Mouse (Mus musculus) C2C12 (cell line): ENCODE data around the gene Ptprn2. TPM values are rescaled to one million over a fixed set of nuclear protein-coding genes. Genes with fewer than 3 reads are reported as not detected.

Experiments
- H3K27me3 ChIP-seq: one replicate; pipeline ENCODE4 v1.6.1; 2011; ENCODE audit not compliant: control insufficient read depth, insufficient read depth, insufficient read length
- H3K36me3 ChIP-seq: one replicate; pipeline ENCODE4 v1.6.1; 2011; ENCODE audit not compliant: control insufficient read depth, insufficient read depth
- H3K4me3 ChIP-seq: one replicate; pipeline ENCODE4 v1.5.1; 2011; ENCODE audit warnings: mild to moderate bottlenecking, control low read depth; ENCODE audit not compliant: poor library complexity, insufficient read depth, severe bottlenecking
- H3K79me2 ChIP-seq: one replicate; pipeline ENCODE4 v1.6.1; 2011; ENCODE audit not compliant: control insufficient read depth, insufficient read depth
- H3K79me3 ChIP-seq: one replicate; pipeline ENCODE4 v1.6.1; 2011; ENCODE audit warnings: low read depth, control low read depth
- H3ac ChIP-seq: one replicate; pipeline ENCODE3; 2011; ENCODE audit warnings: low read depth; ENCODE audit not compliant: control insufficient read depth, insufficient read length
- CEBPB ChIP-seq: IDR thresholded peaks from one replicate; pipeline ENCODE4 v1.6.1; 2011; ENCODE audit warnings: low read depth, mild to moderate bottlenecking, control low read depth, moderate library complexity
- CTCF ChIP-seq: IDR thresholded peaks from one replicate; pipeline ENCODE4 v1.5.1; 2011; ENCODE audit not compliant: control insufficient read depth, insufficient read depth, insufficient read length
- FOSL1 ChIP-seq: IDR thresholded peaks from one replicate; pipeline ENCODE4 v1.8.0; 2011; ENCODE audit warnings: mild to moderate bottlenecking, low read length; ENCODE audit not compliant: poor library complexity, insufficient read depth, severe bottlenecking
- MAX ChIP-seq: IDR thresholded peaks from one replicate; pipeline ENCODE4 v1.6.1; 2011; ENCODE audit warnings: mild to moderate bottlenecking, control low read depth
- MYOD1 ChIP-seq: IDR thresholded peaks from one replicate; pipeline ENCODE4 v1.6.1; 2011; ENCODE audit warnings: low read depth; ENCODE audit not compliant: control insufficient read depth, insufficient read length
- MYOG ChIP-seq: IDR thresholded peaks from one replicate; pipeline ENCODE4 v1.6.1; 2011; ENCODE audit not compliant: control insufficient read depth, insufficient read length; ENCODE audit errors: extremely low read depth
- USF1 ChIP-seq: IDR thresholded peaks from one replicate; pipeline ENCODE4 v1.6.1; 2011; ENCODE audit warnings: low read depth, mild to moderate bottlenecking, control low read depth, moderate library complexity
- polyA plus RNA-seq: library from polyadenylated mRNA; unstranded; fragments of >200 nt; fragmentation: generic; extraction: Trizol; gene quantifications from one replicate; pipeline ENCODE4 v1.2.1, GENCODE M21; 2012; ENCODE audit warnings: missing spikeins

Ptprn2 gene
- polyA plus RNA-seq, 1 experiment = 0.41 TPM

DNA sequence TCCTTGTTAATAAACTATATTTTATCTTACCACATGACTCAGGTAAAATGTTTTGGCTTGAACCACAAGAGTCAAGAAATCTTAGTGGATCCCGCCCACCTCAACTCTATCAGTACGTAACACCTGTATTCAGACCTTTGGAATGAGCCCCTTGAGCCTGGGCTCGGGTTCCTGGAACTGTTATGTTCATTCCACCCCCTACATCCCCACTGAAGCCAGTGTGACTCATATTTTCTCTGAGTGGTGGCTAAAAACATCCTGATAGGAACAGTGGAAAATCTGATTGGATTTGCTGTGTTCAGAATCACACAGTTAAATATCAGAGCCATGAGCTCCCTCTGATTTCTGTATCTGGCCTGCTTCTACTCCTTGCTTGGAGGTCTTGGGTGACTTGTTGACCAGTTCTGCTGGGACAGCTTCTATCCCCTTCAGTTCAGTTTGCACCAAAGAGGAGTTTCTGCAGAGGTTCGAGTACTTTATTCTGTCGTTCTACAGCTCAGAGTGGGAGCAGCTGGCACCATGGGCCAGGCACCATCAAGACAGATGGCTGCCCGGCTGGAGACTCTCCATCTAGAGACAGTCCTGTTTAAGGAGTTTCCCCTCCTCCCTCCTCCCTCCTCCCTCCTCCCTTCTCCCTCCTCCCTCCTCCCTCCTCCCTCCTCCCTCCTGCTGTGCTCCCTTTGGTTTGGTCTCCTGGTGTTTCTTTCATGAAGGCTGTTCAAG lies 137.3 kb downstream of the Ptprn2 start:
- H3K79me2 ChIP-seq = no peaks in the 10 kb centered on the region
- H3ac ChIP-seq = no peak overlapping the region
- TF ChIP-seq CEBPB (no peak), CTCF (no peak), USF1 (no peak), MAX (no peak), MYOD1 (no peak), MYOG (no peak), FOSL1 (no peak)
- H3K36me3 ChIP-seq = no peaks in the 10 kb centered on the region
- no peaks in the 10 kb centered on the region for H3K79me3 ChIP-seq
- peaks cover 5% of the 10 kb centered on the region for H3K27me3 ChIP-seq
- H3K4me3 ChIP-seq = no peak overlapping the region

DNA sequence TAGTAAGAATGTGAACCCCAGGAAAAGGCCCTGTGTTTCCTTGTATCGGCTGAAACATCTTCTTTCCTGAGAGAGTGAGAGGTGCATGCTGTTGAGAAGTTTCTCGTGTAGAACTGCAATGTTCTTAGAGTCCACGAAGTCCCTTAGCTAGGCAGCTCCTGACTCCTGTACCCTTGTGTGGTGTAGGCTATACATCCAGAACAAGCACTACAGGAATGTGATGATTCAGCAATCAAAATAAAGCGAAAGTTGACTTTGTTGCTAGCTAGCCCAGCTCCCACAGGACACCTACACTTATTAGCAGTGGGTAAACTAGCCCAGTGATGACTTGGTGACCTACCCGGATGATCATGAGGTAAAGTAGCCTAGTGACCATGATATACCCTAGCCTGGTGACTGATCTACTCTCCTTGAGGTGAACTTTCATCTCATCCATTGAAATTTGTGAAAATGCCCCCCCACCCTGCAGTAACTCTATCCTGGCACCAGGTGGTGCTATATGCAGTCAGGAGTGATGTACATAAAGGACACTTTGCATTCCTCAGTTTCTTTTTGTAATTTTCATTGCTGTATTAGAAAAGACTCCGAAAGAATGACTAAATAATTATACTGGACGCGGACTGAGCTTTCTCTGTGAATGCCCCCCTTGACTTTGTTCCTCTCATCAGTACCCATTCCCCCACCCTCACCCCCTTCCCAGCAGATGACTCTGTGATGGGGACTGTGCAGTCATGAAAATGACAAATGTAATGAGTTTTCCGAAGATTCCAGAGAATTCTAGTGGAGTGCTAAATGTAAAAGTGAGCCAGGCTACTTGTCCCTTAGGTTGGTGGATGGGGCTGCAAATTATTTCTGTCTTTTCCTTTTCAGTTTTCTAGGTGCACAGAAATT lies 140.1 kb downstream of the Ptprn2 start:
- H3ac ChIP-seq = no peak overlapping the region
- no peaks in the 10 kb centered on the region for H3K79me2 ChIP-seq
- H3K36me3 ChIP-seq = no peaks in the 10 kb centered on the region
- H3K79me3 ChIP-seq = no peaks in the 10 kb centered on the region
- H3K27me3 ChIP-seq = peaks cover 5% of the 10 kb centered on the region
- TF ChIP-seq MYOD1 (no peak), MAX (no peak), FOSL1 (no peak), USF1 (no peak), CEBPB (no peak), CTCF (no peak), MYOG (no peak)
- H3K4me3 ChIP-seq = no peak overlapping the region

DNA sequence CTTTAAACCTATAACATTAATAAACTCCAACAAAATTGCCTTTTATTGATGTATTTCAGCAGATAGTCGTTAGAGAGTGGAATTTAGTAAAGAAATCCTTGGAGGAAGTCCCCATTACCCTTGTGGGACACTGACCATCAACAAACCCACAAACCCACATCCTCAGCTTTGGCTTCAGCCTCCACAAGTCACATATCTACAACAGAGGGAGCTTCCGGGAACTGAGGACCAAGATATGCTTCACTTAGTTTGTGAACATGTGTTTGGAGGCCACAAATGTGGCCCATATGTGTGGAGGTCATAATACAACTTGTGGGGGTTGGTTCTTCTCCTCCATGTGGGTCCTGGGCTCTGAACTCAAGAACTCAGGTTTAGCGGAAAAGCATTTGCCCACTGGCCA lies 143.5 kb downstream of the Ptprn2 start:
- Histone ChIP-seq H3K79me2 (no peaks in the 10 kb centered on the region), H3K36me3 (no peaks in the 10 kb centered on the region), H3ac (no peak overlapping the region), H3K79me3 (no peaks in the 10 kb centered on the region), H3K27me3 (peaks cover 2% of the 10 kb centered on the region), H3K4me3 (no peak overlapping the region)
- TF ChIP-seq USF1 (no peak), CEBPB (no peak), FOSL1 (no peak), MYOD1 (no peak), MAX (no peak), CTCF (no peak), MYOG (no peak)

DNA sequence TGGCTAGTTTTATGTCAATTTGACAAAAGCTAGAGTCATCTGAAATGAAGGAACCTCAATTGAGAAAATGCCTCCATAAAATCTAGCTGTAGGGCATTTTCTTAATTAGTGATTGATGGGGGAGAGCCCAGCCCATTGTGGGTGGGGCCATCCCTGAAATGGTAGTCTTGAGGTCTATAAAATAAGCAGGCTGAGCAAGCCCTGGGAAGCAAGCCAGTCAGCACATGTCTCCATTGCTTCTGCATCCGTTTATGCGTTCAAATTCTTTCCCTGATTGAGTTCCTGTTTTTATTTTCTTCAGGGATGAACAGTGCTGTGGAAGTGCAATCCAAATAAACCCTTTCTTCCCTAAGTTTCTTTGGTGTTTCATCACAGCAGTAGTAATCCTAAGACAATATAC lies 152.0 kb downstream of the Ptprn2 start:
- H3ac ChIP-seq = no peak overlapping the region
- no peaks in the 10 kb centered on the region for H3K79me2 ChIP-seq
- H3K27me3 ChIP-seq = no peaks in the 10 kb centered on the region
- H3K4me3 ChIP-seq = no peak overlapping the region
- TF ChIP-seq MYOG (no peak), FOSL1 (no peak), CTCF (no peak), MAX (no peak), CEBPB (no peak), USF1 (no peak), MYOD1 (no peak)
- no peaks in the 10 kb centered on the region for H3K36me3 ChIP-seq
- no peaks in the 10 kb centered on the region for H3K79me3 ChIP-seq

DNA sequence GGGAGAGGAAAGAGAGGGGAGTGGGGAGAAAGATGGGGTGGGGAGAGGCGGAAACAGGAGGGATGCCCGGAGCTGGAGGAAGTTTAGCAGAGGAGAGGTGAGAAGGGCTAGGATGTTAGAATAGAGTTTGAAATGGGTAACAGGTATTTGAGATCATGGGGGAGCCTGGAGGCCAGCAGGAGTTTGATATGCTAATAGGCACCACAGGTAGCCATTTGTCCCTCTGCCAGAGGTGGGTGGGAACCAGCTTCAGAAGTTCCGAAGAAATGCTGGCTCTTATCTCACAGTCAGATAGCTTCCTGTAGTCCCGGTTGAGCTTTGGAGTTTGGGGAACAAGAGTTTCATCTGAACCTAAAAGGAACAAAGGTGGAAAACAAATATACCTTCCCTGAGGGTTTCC lies 155.4 kb downstream of the Ptprn2 start:
- no peak overlapping the region for H3ac ChIP-seq
- no peaks in the 10 kb centered on the region for H3K27me3 ChIP-seq
- TF ChIP-seq CEBPB (no peak), USF1 (no peak), FOSL1 (no peak), CTCF (no peak), MYOD1 (no peak), MYOG (no peak), MAX (no peak)
- H3K4me3 ChIP-seq = no peak overlapping the region
- no peaks in the 10 kb centered on the region for H3K79me3 ChIP-seq
- no peaks in the 10 kb centered on the region for H3K79me2 ChIP-seq
- no peaks in the 10 kb centered on the region for H3K36me3 ChIP-seq
